Mouse (Mus musculus) embryonic facial prominence, embryonic 15.5 days (tissue): ENCODE data around the gene Nr2f1. TPM values are rescaled to one million over a fixed set of nuclear protein-coding genes. Genes with fewer than 3 reads are reported as not detected.

Experiments
- ATAC-seq: fragments of 200-750 bp; cut with Nextera tagmentation; 2 replicates; pipeline ENCODE4 v1.8.0; 2017; ENCODE audit warnings: low read depth, moderate TSS enrichment; ENCODE audit not compliant: insufficient number of reproducible peaks, low FRiP score, low TSS enrichment
- H3K27ac ChIP-seq: fragments of 300-500 bp; sonication (generic); replicated peaks from 2 replicates; pipeline ENCODE4 v1.5.1; 2015; ENCODE audit warnings: mild to moderate bottlenecking, inconsistent platforms
- H3K27me3 ChIP-seq: fragments of 300-500 bp; sonication (generic); 2 replicates; pipeline ENCODE4 v1.6.1; 2015; ENCODE audit warnings: inconsistent platforms
- H3K36me3 ChIP-seq: fragments of 300-500 bp; sonication (generic); 2 replicates; pipeline ENCODE4 v1.6.1; 2015; ENCODE audit warnings: mild to moderate bottlenecking, inconsistent platforms
- H3K4me1 ChIP-seq: fragments of 300-500 bp; sonication (generic); 2 replicates; pipeline ENCODE4 v1.6.1; 2015; ENCODE audit warnings: inconsistent platforms
- H3K4me2 ChIP-seq: fragments of 300-500 bp; sonication (generic); replicated peaks from 2 replicates; pipeline ENCODE4 v1.6.1; 2015; ENCODE audit warnings: mild to moderate bottlenecking, inconsistent platforms
- H3K4me3 ChIP-seq: fragments of 300-500 bp; sonication (generic); replicated peaks from 2 replicates; pipeline ENCODE4 v1.5.1; 2015; ENCODE audit warnings: mild to moderate bottlenecking, inconsistent platforms
- H3K9ac ChIP-seq: fragments of 300-500 bp; sonication (generic); 2 replicates; pipeline ENCODE4 v1.6.1; 2015; ENCODE audit warnings: inconsistent platforms
- H3K9me3 ChIP-seq: fragments of 300-500 bp; sonication (generic); replicated peaks from 2 replicates; pipeline ENCODE4 v1.6.1; 2016; ENCODE audit warnings: inconsistent platforms
- WGBS: fragments of 180-500 bp; shearing (Covaris S2); methylation state at CpG from one replicate; pipeline ENCODE4 v1.1.7; 2015; 5-methylcytosine and 5-hydroxymethylcytosine counted together
- polyA plus RNA-seq: library from polyadenylated mRNA; unstranded; fragments of >200 nt; fragmentation: Nextera tagmentation; extraction: Ambion mirVana; gene quantifications from 2 replicates; pipeline ENCODE4 v1.2.1, GENCODE M21; 2015

Gene Nr2f1
- polyA plus RNA-seq, 1 experiment from 2014 or later = 14.5 TPM

DNA sequence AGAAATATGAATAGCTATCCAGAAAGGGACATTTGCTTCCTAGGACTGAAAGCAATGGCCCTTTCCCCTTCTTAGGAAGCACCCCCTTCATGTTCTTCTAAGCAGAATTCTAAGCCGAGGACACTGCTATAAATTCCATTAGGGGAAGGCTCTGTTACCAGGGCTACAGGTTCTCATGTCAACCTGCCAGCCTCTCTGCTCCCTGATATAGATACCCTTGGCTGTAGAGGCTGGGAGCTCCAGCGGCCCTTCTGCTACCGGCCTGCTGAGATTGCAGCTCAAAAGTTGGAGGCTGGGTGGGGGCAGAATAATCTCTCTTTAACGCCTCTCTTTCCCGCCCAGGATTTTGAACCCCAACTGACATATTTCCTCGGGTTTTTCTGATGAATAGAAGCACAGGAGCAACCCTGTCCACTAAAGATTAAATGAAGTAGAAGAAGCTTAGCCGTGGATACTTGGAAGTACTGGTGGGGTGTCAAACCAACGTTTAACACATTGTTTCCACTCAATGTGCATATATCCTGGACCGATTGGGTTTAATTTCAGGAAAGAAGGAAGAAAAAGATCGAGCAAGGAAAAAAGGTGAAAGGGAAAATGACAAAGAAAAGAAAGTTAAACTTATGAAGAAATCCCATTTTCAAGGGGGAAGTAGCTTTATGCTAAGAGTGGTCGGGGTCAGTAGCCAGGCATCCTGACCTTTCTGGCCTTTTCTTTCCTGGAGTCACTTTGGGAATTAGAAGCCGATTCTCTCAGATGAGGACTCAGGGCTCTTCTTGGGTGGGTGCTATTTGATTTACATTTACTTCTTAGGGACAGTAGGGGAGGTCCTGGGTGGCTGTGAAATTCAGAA, 8.5 kb upstream of the Nr2f1 start:
- Histone ChIP-seq H3K36me3 (no peaks in the 10 kb centered on the region), H3K4me1 (peaks cover 32% of the 10 kb centered on the region), H3K4me2 (no peak overlapping the region), H3K9me3 (no peaks in the 10 kb centered on the region), H3K27ac (no peak overlapping the region), H3K9ac (no peak overlapping the region), H3K27me3 (peaks cover 76% of the 10 kb centered on the region), H3K4me3 (no peak overlapping the region)
- ATAC-seq = no peak
- 25% methylated on average over 12 of the region's 12 CpGs for WGBS

DNA sequence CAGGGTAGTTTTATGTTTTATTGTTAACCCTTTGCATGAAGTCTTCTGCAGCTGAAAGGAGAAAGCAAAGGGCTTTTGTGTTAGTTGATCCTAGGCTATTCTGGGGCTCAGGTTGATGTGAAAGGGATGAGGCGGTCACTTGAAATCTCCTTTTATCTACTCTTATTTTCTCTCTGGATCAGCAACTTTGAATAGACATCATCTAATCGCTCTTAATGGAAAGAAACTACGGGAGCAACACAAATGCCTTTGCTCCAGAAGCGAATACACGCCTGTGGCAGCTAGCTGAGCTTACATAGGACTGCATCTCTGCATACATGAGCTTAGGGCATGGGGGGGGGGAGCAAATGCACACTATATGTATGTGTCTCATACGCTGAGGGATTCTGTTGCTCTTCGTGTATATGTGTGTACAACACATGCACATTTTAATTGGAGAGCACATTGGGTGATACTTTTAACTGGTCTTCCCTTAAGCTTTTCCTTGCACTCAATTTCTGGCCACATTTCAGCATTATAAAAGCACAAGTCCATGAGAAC, 7.4 kb upstream of the Nr2f1 start:
- Histone ChIP-seq H3K27ac (no peak overlapping the region), H3K27me3 (peaks cover 76% of the 10 kb centered on the region), H3K36me3 (no peaks in the 10 kb centered on the region), H3K9me3 (no peaks in the 10 kb centered on the region), H3K9ac (no peak overlapping the region), H3K4me3 (no peak overlapping the region), H3K4me2 (0 out of 2 replicates have a peak overlapping the region, but pooled peaks have one; percentile 21), H3K4me1 (peaks cover 35% of the 10 kb centered on the region)
- no peak for ATAC-seq
- WGBS = 47% methylated on average over 7 of the region's 7 CpGs

DNA sequence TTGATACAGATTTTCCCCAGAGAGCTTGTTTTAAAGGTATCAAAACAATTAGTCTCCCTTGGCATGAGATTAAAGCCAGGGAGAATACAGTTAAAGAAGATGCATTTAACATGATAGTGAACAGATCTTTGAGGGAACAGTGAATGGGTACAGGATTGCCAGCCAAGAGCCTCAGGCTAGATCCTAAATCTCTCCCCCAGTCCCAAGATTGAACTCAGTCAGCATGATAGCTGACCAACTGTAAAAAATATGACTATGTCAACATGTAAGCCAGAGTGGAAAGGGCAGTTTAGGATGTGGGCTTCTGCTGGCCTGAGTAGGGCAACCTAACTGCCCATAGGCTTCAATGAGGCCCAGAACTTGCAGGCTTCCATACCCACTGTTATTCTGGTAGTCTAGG, 5.9 kb upstream of the Nr2f1 start:
- H3K4me3 ChIP-seq = no peak overlapping the region
- H3K27ac ChIP-seq = no peak overlapping the region
- H3K4me1 ChIP-seq = peaks cover 29% of the 10 kb centered on the region
- ATAC-seq = no peak
- no peaks in the 10 kb centered on the region for H3K9me3 ChIP-seq
- no peak overlapping the region for H3K9ac ChIP-seq
- H3K36me3 ChIP-seq = no peaks in the 10 kb centered on the region
- H3K4me2 ChIP-seq = no peak overlapping the region
- peaks cover 68% of the 10 kb centered on the region for H3K27me3 ChIP-seq

DNA sequence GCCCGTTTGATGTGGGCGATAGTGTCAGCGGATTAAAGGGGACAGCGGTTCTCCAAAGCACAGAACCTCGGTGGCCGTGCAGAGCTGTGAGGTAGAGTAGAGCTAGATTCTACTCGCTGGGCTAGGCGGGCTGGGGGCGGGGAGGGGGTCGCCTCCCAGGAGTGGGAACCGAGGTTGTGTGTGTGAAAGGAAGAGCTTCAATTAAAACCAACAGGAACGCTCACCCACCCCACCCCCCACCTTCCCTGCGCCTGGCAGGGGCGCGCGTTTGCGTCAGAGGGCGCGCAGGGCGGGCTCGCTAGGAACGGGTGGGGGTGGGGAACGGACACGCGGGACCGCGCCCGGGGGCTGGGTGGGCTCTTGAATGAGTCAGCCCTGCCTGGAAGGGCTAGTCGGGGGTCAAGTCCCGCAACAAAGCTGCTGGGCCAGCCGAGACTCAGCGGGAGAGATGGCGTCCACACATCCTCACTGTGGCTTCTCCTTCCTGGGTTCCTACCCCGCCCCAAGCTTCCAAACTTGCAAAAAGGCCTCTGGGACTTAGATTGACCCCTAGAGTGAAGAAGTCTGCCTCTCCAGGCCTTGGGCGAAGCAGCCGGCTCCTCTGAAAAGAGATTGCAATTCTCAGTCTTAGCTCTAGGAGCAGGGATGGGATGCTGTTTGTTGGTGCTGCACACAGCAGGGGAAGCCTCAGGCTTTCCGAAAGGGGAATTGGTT, 3.9 kb upstream of the Nr2f1 start:
- H3K9me3 ChIP-seq = no peaks in the 10 kb centered on the region
- peak overlapping the region; percentile 39 for H3K9ac ChIP-seq
- peak; percentile 71 for ATAC-seq
- WGBS = 1% methylated on average over 37 of the region's 37 CpGs
- peak overlapping the region; percentile 82 for H3K4me2 ChIP-seq
- H3K27ac ChIP-seq = peak overlapping the region; percentile 88
- peak overlapping the region; percentile 68 for H3K4me3 ChIP-seq
- no peaks in the 10 kb centered on the region for H3K36me3 ChIP-seq
- H3K4me1 ChIP-seq = peaks cover 15% of the 10 kb centered on the region
- H3K27me3 ChIP-seq = peaks cover 53% of the 10 kb centered on the region

DNA sequence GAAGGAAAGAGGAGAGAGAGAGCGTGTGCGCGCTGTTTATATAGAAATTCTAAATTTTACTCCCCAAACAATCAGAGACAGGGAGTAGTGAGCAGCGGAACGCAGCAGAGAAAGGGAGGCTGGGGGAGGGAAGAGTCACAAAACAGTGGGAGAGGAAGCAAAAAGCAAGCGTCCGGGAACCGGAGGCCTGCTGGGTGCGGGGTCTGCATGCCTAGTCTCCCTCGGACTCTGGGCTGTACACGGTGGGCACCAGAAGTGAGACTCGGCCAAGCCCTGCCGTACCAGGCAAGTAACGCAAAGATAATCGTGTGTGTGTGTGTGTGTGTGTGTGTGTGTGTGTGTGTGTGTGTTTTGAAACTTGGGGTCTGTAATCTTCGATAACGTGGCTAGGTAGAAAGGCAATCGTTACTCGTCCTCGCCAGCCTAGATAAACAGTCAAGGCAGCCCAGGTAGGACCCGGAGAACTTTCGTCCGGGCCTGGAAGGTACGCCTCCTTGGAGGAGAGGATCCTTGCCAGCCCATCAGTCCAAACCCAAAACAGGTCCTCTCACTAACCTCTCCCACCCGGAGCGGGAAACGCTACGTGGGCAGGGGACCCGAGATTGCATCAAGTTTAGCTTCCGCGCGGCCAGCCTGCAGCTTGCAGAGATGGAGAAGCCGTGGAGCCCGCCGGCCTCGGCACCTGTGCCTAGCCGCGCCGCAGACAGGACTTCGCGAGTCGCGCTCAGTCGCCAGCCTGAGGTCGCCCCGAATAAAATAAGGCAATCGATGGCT, 3.2 kb upstream of the Nr2f1 start:
- peak overlapping the region; percentile 39 for H3K9ac ChIP-seq
- H3K9me3 ChIP-seq = no peaks in the 10 kb centered on the region
- H3K4me2 ChIP-seq = peak overlapping the region; percentile 82
- ATAC-seq = no peak
- WGBS = under 1% methylated on average over 47 of the region's 47 CpGs
- H3K27me3 ChIP-seq = peaks cover 46% of the 10 kb centered on the region
- peak overlapping the region; percentile 88 for H3K27ac ChIP-seq
- H3K4me3 ChIP-seq = peak overlapping the region; percentile 68
- H3K36me3 ChIP-seq = no peaks in the 10 kb centered on the region
- H3K4me1 ChIP-seq = peaks cover 21% of the 10 kb centered on the region

DNA sequence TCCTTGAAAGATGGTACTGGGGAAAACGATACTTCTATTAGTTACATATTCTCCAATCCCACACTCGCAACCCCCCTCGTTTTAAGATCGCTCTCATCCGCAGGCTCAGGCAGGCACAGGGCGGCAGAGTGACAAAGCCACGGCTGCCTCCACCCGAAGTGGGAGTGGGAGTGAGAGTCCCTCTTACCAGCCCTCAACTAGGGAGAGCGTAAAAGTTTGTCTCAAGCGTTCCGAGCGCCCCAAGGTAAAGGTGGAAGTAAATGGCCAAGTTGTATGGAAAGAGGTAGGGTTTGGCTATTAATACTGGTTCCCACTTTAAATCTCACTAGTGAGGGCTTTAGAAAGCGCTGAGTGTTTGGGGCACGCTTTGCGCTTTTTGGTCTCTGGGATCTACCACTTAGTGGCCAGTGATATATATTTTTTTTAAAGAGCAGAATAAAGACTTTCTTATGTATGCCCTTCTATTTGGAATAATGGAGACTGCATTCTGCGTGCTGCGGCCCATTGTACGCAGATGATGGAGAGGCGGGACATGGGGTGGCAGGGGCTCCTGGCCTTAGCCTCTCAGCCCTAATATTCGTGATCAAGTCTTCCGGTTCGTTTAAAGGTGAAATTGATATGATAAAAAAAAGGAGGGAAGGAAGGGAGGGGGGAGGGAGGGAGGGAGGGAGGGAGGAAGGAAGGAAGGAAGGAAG, 2.5 kb upstream of the Nr2f1 start:
- peak overlapping the region; percentile 82 for H3K4me2 ChIP-seq
- H3K4me1 ChIP-seq = peaks cover 26% of the 10 kb centered on the region
- H3K4me3 ChIP-seq = peak overlapping the region; percentile 68
- H3K9ac ChIP-seq = no peak overlapping the region
- ATAC-seq = no peak
- H3K36me3 ChIP-seq = no peaks in the 10 kb centered on the region
- no peaks in the 10 kb centered on the region for H3K9me3 ChIP-seq
- under 1% methylated on average over 22 of the region's 22 CpGs for WGBS
- peaks cover 41% of the 10 kb centered on the region for H3K27me3 ChIP-seq
- H3K27ac ChIP-seq = peak overlapping the region; percentile 88

DNA sequence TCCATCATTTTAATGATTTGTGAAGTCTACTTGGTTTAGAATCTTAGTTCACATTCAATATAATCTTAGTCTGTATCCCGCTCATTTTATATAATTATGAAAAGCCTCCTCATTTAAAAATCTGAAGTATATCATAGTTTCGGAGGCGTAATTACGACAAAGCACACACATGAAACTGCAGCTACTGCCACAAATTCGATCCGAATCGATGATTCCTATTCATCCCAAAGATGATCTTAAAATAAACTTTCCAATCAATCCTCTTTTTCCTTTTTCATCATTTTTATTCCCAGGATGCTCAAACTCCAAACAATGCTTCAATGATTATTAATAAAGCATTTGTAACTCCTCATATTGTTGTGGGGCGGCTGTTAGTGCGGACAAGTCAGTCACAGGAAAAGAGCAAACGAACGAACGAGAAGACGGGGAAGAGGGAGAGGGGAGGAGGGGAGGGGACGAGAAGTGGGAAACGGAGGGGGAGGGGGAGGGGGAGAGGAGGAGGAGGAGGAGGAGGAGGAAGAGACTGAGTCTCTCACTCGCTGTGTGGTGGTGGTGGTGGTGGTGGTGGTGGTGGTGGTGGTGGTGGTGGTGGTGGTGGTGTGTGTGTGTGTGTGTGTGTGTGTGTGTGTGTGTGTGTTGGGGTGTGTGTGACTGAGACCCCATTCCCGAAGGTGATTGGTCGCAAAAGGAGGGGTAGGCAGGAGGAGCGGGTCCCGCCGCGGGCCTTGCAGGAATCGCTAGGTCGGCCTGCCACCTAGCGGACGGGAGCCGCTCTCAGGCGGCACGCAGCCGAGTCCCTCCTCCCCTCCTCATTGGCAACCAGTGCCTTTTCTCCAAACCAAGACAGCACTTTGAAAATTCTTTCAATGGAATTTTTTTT, 1.7 kb upstream of the Nr2f1 start:
- Histone ChIP-seq H3K4me2 (peak overlapping the region; percentile 82), H3K36me3 (no peaks in the 10 kb centered on the region), H3K9me3 (no peaks in the 10 kb centered on the region), H3K27ac (peak overlapping the region; percentile 88), H3K9ac (no peak overlapping the region), H3K27me3 (peaks cover 38% of the 10 kb centered on the region), H3K4me3 (peak overlapping the region; percentile 68), H3K4me1 (peaks cover 26% of the 10 kb centered on the region)
- peak; percentile 77 for ATAC-seq
- under 1% methylated on average over 26 of the region's 30 CpGs for WGBS

DNA sequence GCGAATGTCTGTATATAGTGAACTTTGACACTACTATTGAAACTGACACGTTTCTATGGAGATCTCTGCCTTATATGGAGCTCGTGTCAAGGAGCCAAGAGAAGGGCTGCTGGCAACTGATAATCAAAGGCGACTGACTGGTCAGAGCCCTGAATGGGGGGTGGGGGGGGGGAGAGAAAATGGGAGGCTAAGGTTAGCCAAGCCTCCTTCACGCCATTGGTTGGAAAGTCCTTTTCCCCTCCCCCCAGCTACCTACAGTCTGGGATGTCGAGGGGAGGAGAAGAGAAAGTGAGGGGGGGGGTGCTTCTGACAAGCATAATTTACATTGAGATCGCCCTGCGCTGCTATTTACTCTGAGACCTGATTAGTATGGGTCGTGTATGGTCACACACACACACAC, 850 bp upstream of the Nr2f1 start:
- H3K27me3 ChIP-seq = peaks cover 38% of the 10 kb centered on the region
- no peak overlapping the region for H3K9ac ChIP-seq
- ATAC-seq = peak; percentile 20; the same call in 1 of the 2 replicates
- peak overlapping the region; percentile 58; the same call in 1 of the 2 replicates for H3K27ac ChIP-seq
- peaks cover 29% of the 10 kb centered on the region for H3K4me1 ChIP-seq
- H3K36me3 ChIP-seq = no peaks in the 10 kb centered on the region
- 1% methylated on average over 9 of the region's 9 CpGs for WGBS
- peak overlapping the region; percentile 68 for H3K4me3 ChIP-seq
- H3K9me3 ChIP-seq = no peaks in the 10 kb centered on the region
- H3K4me2 ChIP-seq = peak overlapping the region; percentile 82

DNA sequence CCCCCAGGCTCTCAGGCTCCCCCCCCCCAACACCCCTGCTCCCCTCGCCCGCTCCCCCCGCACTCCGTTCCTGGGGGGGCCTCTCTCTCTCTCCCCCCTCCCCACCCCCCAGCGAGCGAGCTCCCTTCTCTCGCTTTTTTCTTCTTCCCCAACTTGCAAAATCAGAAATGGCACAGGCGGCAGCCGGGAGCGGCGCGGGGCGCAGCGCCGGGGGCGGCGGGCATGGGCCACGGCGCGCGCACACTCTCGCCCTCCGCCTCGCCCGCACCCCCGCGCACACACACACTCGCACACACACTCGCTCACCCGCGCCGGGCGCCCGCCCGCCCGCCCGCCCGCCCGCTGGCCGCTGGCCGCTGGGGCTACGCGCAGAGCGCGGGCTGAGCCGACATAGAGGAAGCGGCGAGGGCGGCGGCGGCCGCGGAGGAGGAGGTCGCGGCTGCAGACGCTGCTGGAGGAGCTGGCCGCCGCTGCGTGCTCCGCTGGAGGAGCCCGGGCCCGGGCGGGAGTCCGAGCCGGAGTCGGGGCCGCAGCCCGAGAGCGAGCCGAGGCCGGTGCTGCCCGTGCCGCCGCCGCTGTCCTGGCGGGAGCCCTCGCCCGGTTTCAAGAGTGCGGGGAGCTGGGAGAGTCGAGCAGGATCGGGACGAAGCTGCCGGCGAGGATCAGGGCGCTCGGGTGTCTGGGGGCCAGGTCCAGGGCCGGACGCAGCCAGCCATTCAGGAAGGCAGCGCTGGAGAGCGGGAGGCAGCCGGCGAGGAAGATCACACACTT, 501 bp downstream of the Nr2f1 start:
- Histone ChIP-seq H3K27ac (peak overlapping the region; percentile 95), H3K27me3 (peaks cover 43% of the 10 kb centered on the region), H3K4me1 (peaks cover 38% of the 10 kb centered on the region), H3K4me2 (peak overlapping the region; percentile 82), H3K36me3 (no peaks in the 10 kb centered on the region), H3K9me3 (no peaks in the 10 kb centered on the region), H3K9ac (peak overlapping the region; percentile 72), H3K4me3 (peak overlapping the region; percentile 68)
- under 1% methylated on average over 70 of the region's 92 CpGs for WGBS
- ATAC-seq = 0 out of 2 replicates have a peak, but pooled peaks have one; percentile 8
